Mouse (Mus musculus) heart, embryonic 12.5 days (tissue): ENCODE results near the gene Grb10. TPM values are rescaled to one million over a fixed set of nuclear protein-coding genes. Genes with fewer than 3 reads are reported as not detected.

Experiments used
- ATAC-seq: fragments of 200-750 bp; cut with Nextera tagmentation; 2 replicates; pipeline ENCODE4 v1.8.0; 2017; ENCODE audit warnings: moderate TSS enrichment, moderate library complexity; ENCODE audit not compliant: insufficient number of reproducible peaks, low FRiP score
- H3K27ac ChIP-seq: fragments of 300-500 bp; sonication (generic); 2 replicates; pipeline ENCODE4 v1.5.1; 2016; ENCODE audit warnings: mild to moderate bottlenecking, moderate library complexity; ENCODE audit not compliant: poor library complexity, severe bottlenecking
- H3K27me3 ChIP-seq: fragments of 300-500 bp; sonication (generic); replicated peaks from 2 replicates; pipeline ENCODE4 v1.6.1; 2016; ENCODE audit warnings: mild to moderate bottlenecking, moderate library complexity
- H3K36me3 ChIP-seq: fragments of 300-500 bp; sonication (generic); 2 replicates; pipeline ENCODE4 v1.6.1; 2016; ENCODE audit warnings: mild to moderate bottlenecking, moderate library complexity
- H3K4me1 ChIP-seq: fragments of 300-500 bp; sonication (generic); replicated peaks from 2 replicates; pipeline ENCODE4 v1.6.1; 2016; ENCODE audit warnings: mild to moderate bottlenecking
- H3K4me2 ChIP-seq: fragments of 300-500 bp; sonication (generic); 2 replicates; pipeline ENCODE4 v1.6.1; 2016; ENCODE audit warnings: mild to moderate bottlenecking, moderate library complexity
- H3K4me3 ChIP-seq: fragments of 300-500 bp; sonication (generic); 2 replicates; pipeline ENCODE4 v1.5.1; 2016; ENCODE audit warnings: mild to moderate bottlenecking
- H3K9ac ChIP-seq: fragments of 300-500 bp; sonication (generic); 2 replicates; pipeline ENCODE4 v1.6.1; 2016; ENCODE audit warnings: mild to moderate bottlenecking, moderate library complexity
- H3K9me3 ChIP-seq: fragments of 300-500 bp; sonication (generic); replicated peaks from 2 replicates; pipeline ENCODE4 v1.6.1; 2016; ENCODE audit warnings: mild to moderate bottlenecking, moderate library complexity
- WGBS: fragments of 180-500 bp; shearing (Covaris S2); methylation state at CpG from one replicate; pipeline ENCODE4 v1.1.7; 2016; 5-methylcytosine and 5-hydroxymethylcytosine counted together
- polyA plus RNA-seq: library from polyadenylated mRNA; unstranded; fragments of >200 nt; fragmentation: Nextera tagmentation; extraction: Ambion mirVana; gene quantifications from 2 replicates; pipeline ENCODE4 v1.2.1, GENCODE M21; 2016

Gene Grb10
- polyA plus RNA-seq, 1 experiment from 2014 or later = 830 TPM

DNA sequence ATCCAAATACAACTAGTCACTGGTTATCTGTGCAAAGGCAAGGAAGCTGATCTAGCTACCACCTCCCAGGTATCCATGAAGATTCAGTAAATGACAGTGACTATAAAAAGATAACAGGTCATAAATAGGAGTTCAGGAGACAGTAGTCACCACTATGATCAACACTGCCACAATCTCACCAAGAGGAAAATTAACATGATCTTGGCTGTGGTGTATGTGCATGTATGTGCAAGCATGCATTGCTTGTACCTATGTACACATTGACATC lies 94.5 kb downstream of the Grb10 start:
- ATAC-seq = no peak
- H3K4me1 ChIP-seq = peaks cover 45% of the 10 kb centered on the region
- H3K27ac ChIP-seq = 0 out of 2 replicates have a peak overlapping the region, but pooled peaks have one; percentile 22
- H3K36me3 ChIP-seq = peaks cover 71% of the 10 kb centered on the region
- H3K4me3 ChIP-seq = no peak overlapping the region
- H3K4me2 ChIP-seq = no peak overlapping the region
- no peak overlapping the region for H3K9ac ChIP-seq
- no peaks in the 10 kb centered on the region for H3K27me3 ChIP-seq
- H3K9me3 ChIP-seq = no peaks in the 10 kb centered on the region

DNA sequence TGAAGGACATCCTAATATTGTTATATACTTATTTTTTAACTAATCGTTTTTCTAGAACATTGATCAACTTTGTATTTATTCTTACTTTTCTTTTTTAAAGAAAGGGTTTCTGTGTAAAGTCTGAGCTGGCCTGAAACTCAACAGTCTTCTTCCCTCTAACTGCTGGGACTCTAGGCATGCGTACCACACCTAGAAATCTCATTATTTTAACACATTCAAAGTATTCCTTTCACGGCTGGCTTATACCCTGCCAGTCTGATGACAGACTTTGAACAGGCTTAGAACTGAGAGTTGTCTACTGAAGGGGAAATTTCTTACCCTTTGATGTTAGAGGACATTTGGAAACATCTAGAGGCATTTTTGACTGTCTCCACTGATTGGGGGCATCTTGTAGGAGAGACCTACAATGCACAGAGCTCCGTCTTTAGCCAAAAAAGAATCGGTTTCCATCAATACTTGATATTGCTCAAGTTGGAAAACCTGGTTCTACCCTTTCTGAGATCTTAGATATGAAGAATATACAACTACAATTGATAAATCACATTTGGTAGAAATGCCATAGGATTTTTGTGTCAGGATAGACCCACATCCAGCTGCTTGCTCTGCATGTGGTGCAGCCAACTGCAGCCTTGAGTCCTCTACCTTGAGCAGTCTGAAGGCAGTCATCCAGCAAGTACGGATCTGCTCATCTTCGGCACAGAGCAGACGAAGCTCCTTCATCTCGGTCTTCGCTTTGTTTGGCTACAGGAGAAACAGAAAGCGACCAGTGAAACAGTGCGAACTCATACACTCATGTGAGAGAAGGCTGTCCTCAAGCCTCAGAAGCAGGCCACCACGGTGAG lies 95.0 kb downstream of the Grb10 start:
- no peaks in the 10 kb centered on the region for H3K27me3 ChIP-seq
- H3K27ac ChIP-seq = peak overlapping the region; percentile 22; the same call in 1 of the 2 replicates
- no peak overlapping the region for H3K4me2 ChIP-seq
- ATAC-seq = no peak
- H3K9me3 ChIP-seq = no peaks in the 10 kb centered on the region
- 84% methylated on average over 13 of the region's 13 CpGs for WGBS
- H3K4me1 ChIP-seq = peaks cover 40% of the 10 kb centered on the region
- peaks cover 75% of the 10 kb centered on the region for H3K36me3 ChIP-seq
- H3K9ac ChIP-seq = no peak overlapping the region
- no peak overlapping the region for H3K4me3 ChIP-seq

DNA sequence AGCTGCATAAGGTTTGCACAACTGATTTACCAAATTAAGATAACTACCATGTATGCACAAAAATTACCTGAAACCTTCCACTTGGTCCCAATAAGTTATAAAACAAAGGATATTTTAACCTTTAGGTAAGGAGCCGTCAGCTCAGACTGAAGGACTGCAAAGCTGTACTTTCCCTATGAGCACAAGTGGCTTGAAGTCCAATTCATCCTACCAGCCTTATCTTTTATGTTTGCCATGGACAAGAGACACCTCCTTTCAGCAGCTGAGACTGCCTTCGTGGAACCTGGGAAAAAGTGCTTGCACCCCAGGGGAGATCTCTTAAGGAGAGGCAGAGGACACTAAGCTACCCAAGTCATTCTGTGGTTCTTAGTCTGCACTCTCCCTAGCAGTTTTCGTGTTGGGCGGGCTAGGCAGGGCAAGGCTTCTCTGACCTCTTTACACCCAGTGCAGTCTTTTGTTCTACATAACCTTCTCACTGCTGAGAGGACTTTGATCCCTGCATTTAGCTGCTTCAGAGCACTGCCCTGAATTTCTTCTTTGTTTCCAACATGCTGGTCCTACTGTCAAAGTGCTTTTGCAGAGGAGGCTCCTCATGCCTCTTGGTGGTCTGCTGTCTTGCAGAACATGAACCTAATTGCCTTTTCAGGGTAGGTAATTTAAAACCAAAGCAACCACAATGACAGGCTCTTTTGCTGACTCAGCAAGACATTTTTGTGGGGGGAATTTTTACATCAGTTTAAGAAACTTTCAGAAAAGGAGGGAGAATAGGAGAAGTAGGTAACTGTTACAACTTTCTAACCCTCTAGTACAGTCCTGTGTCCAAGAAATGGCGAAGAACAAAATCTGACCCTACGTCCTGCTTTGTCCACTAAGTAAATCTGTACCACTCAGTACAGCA lies 95.9 kb downstream of the Grb10 start:
- Histone ChIP-seq H3K4me2 (no peak overlapping the region), H3K4me1 (peaks cover 39% of the 10 kb centered on the region), H3K9me3 (no peaks in the 10 kb centered on the region), H3K4me3 (no peak overlapping the region), H3K27ac (peak overlapping the region; percentile 65), H3K36me3 (peaks cover 82% of the 10 kb centered on the region), H3K9ac (0 out of 2 replicates have a peak overlapping the region, but pooled peaks have one; percentile 20), H3K27me3 (no peaks in the 10 kb centered on the region)
- WGBS = 63% methylated on average over 6 of the region's 6 CpGs
- no peak for ATAC-seq

DNA sequence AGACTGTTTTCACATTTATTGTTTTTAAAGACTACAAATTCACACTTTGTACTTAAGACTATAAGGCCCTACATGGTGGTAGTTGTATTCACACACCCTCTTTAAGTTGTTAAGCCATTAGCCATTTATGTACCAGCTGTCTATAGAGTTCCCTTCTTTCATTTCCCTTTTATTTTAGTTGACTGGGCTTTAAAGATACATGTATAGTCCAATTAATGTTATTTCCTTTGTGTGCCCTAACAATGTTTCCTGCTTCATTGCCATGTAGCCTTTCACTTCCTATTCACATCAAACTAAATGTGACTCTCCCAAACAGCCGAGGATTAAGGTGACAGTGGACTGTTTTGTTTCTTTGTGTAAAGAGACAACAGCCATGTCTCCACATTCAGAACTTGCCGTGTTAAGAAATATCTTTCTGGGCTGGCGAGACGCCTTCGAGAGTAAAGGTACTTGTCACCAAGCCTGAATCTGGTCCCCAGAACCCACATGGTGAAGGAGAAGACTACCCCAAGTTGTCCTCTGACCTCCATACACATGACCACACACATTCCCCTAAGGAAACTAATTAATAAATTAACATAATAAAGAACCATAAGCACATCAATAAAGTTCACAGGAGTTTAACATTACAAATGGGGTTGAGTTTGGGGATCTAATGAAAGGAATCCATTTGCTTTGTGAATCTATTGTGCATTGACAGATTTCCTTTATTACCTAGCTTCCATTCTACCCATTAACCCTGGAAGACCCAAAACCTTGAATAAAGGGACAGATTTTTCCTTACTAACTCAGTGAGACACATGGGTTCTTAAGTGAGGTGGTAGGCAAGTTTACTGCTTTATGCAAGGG lies 97.4 kb downstream of the Grb10 start:
- WGBS = 82% methylated on average over 5 of the region's 5 CpGs
- H3K9me3 ChIP-seq = no peaks in the 10 kb centered on the region
- H3K4me3 ChIP-seq = no peak overlapping the region
- H3K36me3 ChIP-seq = peaks cover 84% of the 10 kb centered on the region
- H3K27me3 ChIP-seq = no peaks in the 10 kb centered on the region
- H3K9ac ChIP-seq = no peak overlapping the region
- H3K4me2 ChIP-seq = no peak overlapping the region
- ATAC-seq = no peak
- H3K4me1 ChIP-seq = peaks cover 50% of the 10 kb centered on the region
- H3K27ac ChIP-seq = peak overlapping the region; percentile 51

DNA sequence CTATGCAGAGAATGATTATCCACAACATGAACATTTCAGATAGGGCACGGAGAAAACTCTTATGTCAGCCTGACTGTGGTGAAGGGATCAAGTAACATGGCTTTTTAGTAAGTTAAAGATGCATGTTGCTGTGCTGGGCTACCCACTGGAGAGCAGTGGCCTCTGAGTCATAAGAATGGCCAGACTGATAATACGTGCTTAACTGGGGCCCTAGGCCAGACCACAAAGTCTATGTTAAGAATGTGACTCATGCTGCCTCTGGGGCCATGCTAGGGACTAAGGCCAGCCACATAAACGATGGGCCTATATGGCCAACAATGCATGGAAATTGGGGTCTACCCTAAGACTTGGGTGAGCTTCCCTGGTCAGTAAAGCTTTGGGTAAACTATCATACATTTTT lies 98.9 kb downstream of the Grb10 start:
- WGBS = 27% methylated on average over 3 of the region's 3 CpGs
- no peaks in the 10 kb centered on the region for H3K9me3 ChIP-seq
- peaks cover 84% of the 10 kb centered on the region for H3K36me3 ChIP-seq
- H3K27me3 ChIP-seq = no peaks in the 10 kb centered on the region
- peak overlapping the region; percentile 67 for H3K27ac ChIP-seq
- no peak overlapping the region for H3K4me2 ChIP-seq
- 0 out of 2 replicates have a peak, but pooled peaks have one; percentile 63 for ATAC-seq
- H3K9ac ChIP-seq = no peak overlapping the region
- H3K4me3 ChIP-seq = no peak overlapping the region
- H3K4me1 ChIP-seq = peaks cover 58% of the 10 kb centered on the region

DNA sequence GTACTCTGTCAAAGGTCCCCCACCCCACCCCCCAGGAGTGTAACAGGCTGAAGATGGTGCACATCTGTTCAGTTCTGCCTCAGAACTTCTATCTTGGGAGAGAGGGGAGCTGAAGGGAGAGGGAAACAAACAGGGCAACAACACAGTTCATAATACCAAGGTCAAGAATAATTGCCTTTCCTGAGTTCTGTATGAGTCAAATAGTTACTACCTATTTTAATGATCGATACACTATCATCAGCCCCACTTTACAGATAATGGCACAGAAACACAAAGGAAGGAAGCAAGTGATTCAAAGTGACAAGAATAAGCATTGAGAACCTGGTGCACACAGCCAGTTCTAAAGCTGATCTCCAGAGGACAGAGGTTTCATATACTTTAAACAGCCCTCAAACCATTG lies 99.9 kb downstream of the Grb10 start:
- 74% methylated on average over 1 of the region's 1 CpGs for WGBS
- ATAC-seq = no peak
- H3K9me3 ChIP-seq = no peaks in the 10 kb centered on the region
- no peak overlapping the region for H3K4me3 ChIP-seq
- no peak overlapping the region for H3K4me2 ChIP-seq
- H3K27ac ChIP-seq = peak overlapping the region; percentile 42
- peaks cover 55% of the 10 kb centered on the region for H3K4me1 ChIP-seq
- peaks cover 83% of the 10 kb centered on the region for H3K36me3 ChIP-seq
- no peak overlapping the region for H3K9ac ChIP-seq
- H3K27me3 ChIP-seq = no peaks in the 10 kb centered on the region

DNA sequence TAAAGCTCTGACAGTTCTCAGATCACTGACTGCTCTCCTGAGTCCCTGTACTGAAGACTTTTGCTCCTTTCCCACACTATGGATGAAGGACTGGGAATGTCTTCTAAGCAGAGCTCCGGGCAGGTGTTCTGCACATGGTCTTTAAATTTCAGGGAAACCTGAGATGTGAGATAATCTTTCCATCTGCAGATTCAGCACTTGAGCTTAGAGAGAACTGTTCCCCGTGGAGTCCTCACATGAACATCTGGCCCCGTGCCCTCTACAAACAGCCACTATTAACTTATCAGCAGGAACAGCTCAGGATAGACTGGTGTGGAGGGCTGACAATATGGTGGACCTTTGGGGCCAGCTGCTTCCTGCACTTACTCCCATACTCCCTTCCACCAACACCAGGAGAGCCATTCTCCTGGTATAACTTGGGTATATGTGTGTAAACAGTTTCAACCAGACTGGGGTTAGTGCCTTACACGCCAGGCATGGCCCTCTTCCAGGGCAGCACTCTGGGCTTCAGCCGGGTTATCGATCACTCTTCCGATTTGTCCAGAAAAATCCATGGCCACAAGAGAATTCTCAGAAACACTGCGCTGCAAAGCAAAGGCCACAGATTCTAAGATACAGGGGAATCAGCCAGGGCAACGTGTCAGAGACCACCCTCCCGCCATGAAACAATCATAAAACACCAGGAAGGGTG lies 101.0 kb downstream of the Grb10 start:
- Histone ChIP-seq H3K27ac (peak overlapping the region; percentile 42), H3K9me3 (no peaks in the 10 kb centered on the region), H3K36me3 (peaks cover 86% of the 10 kb centered on the region), H3K9ac (no peak overlapping the region), H3K4me1 (peaks cover 60% of the 10 kb centered on the region), H3K4me3 (no peak overlapping the region), H3K4me2 (no peak overlapping the region), H3K27me3 (no peaks in the 10 kb centered on the region)
- WGBS = 75% methylated on average over 10 of the region's 10 CpGs
- ATAC-seq = no peak

DNA sequence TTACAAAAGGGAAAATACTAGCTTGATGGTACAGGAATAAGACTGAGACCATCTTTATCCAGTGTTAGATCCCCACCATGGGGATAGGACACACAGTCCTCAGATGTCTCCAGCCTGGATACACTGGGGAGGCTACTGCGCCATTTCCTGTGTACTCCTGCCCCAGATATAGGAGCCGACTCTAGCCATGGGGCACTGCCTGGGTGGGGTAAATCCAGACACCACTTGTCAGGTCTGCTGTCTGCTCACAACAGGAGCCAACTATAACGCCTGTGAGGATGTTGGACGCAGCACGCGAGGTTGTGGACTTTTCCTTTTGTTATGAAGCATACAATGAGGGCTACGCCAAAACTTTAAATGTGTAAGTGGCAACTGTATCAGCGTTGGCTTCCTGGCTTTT lies 103.7 kb downstream of the Grb10 start:
- 78% methylated on average over 8 of the region's 8 CpGs for WGBS
- peak overlapping the region; percentile 27; the same call in 1 of the 2 replicates for H3K27ac ChIP-seq

DNA sequence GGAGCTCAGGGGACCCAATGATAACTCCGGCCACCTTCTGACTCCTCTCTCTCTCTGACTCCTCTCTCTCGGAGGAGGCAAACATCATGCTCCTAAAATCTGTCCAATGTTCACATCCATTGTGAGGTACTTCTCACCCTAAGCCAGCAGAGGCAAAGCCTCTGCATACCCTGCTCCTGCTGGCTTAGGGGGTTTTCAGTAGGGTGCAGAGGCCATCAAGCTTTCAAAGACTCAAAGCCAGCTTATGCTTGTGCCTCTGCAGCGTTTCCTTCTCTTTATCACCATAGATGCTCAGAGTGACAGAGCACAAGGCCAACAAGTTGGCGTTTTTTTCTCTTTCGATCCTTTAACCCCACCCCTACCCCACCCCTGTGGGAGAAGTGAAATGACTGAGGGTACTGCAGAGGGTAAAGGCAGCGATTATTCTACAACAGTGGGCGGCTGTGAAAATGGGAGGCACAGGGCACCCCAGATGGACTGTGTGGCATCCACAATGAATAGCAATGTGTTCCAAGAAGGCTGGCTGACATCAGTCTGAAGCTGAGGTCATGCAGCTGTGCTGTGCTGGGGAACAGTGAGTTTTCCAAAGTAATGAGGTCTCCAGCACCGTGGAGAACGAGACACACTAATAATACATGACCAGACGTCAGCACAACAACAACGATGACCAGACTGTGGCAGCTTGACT lies 106.2 kb downstream of the Grb10 start:
- H3K9ac ChIP-seq = 0 out of 2 replicates have a peak overlapping the region, but pooled peaks have one; percentile 9
- peaks cover 41% of the 10 kb centered on the region for H3K4me1 ChIP-seq
- H3K4me2 ChIP-seq = no peak overlapping the region
- H3K4me3 ChIP-seq = no peak overlapping the region
- 66% methylated on average over 11 of the region's 11 CpGs for WGBS
- no peak for ATAC-seq
- H3K27me3 ChIP-seq = no peaks in the 10 kb centered on the region
- peak overlapping the region; percentile 70 for H3K27ac ChIP-seq
- peaks cover 73% of the 10 kb centered on the region for H3K36me3 ChIP-seq
- H3K9me3 ChIP-seq = no peaks in the 10 kb centered on the region; the same call in 1 of the 2 replicates

More for the DNA sequence above, 103.7 kb downstream of the Grb10 start:
- Histone ChIP-seq H3K36me3 (peaks cover 90% of the 10 kb centered on the region), H3K4me2 (no peak overlapping the region), H3K4me3 (no peak overlapping the region), H3K9me3 (no peaks in the 10 kb centered on the region; the same call in 1 of the 2 replicates), H3K27me3 (no peaks in the 10 kb centered on the region), H3K4me1 (peaks cover 55% of the 10 kb centered on the region), H3K9ac (0 out of 2 replicates have a peak overlapping the region, but pooled peaks have one; percentile 44)
- ATAC-seq = no peak

DNA sequence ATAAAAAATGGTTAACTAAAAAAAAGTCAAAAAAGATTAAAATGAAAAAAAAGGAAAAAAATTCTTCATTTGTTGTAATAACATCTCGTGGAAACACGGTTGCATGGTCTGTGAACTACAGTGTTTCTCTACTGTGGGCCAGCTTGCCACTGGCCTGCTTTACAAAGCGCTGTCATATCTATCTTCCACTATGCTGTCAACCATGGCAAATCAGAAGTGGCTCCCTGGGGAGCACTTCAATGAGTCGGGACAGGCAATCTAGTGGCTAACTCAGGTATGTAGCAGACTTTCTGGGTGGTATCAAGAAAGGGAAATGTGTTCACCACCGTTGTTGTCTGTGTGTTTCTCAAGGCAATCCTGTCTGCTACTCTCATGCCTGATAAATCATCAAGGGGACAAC lies 106.8 kb downstream of the Grb10 start:
- WGBS = 58% methylated on average over 5 of the region's 5 CpGs
- no peaks in the 10 kb centered on the region; the same call in 1 of the 2 replicates for H3K9me3 ChIP-seq
- H3K36me3 ChIP-seq = peaks cover 68% of the 10 kb centered on the region
- no peak for ATAC-seq
- H3K4me2 ChIP-seq = no peak overlapping the region
- no peak overlapping the region for H3K4me3 ChIP-seq
- H3K4me1 ChIP-seq = peaks cover 36% of the 10 kb centered on the region
- peak overlapping the region; percentile 70 for H3K27ac ChIP-seq
- no peaks in the 10 kb centered on the region for H3K27me3 ChIP-seq
- no peak overlapping the region for H3K9ac ChIP-seq
